Mouse (Mus musculus): ENCODE measurements around the gene Schip1.

DNA sequence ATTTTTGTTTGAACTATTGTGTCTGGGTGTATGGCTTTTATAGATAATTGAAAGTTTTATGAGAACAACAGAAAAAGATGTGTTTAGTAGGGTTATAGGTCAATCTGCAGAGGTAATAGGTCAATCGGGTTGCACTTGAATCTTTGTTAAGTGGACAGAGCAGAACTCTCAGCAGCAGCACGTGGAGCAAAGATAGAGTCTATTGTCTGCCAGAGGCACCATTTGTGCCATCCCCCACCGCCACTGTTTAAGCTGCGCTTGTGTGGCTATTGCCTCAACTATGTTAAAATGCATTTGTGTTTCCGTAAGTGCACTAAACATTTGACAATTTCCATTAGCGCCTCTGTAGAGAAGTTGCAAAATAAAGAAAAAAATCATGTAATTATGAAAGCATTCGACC lies 335.5 kb downstream of the Schip1 start:
- no peak for TF ChIP-seq POLR2A (IDR thresholded peaks at IDR 0.05; ENCODE audit: borderline replicate concordance, control insufficient read depth, low read depth, low read length)
- TF ChIP-seq CTCF (IDR thresholded peaks at IDR 0.05; ENCODE audit: control insufficient read depth, insufficient read depth, low read length) = no peak

Data from bone marrow, adult 2 months (tissue).